Mouse (Mus musculus): Measurements from ENCODE around the gene Srrd.
"Not testable (repeated sequence)": the region's sequence is repeated elsewhere in the genome, so short reads cannot be mapped to it uniquely, and the experiment has no call there.

The Srrd gene

GRCm38 (mm10) chr5:112356322-112356721 is 13.5 kb upstream of the Srrd start:
- no peak for DNase-seq (ENCODE audit: low spot score)

GRCm38 (mm10) chr5:112355910-112356309 is 13.1 kb upstream of the Srrd start, which contains the start of gene Gm6583:
TSS of gene Gm6583 (minus strand) at chr5:112356033.
- no peak for DNase-seq (ENCODE audit: low spot score)

- no peak for DNase-seq (ENCODE audit: low spot score)
These were observed 12.7 kb upstream of the Srrd start for GRCm38 (mm10) chr5:112355493-112355892.

DNA sequence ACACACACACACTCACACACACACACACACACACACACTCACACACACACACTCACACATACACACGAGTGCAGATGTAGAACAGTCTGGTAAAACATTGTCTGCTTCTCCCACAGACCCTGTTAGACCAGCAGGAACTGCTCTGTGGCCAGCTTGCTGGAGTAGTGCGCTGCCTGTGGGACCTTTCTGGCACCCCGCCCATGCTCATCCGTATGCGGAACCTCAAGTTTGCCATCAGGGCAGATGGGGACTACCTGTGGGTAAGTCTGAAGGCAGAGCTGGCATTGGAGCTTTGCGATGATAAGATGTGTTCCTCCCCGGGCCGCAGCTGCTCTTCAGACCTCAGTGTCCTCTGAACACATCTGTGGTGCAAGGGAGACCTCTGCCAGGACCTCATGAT is 6.3 kb upstream of the Srrd start:
- no peak for DNase-seq (ENCODE audit: low spot score)

DNA sequence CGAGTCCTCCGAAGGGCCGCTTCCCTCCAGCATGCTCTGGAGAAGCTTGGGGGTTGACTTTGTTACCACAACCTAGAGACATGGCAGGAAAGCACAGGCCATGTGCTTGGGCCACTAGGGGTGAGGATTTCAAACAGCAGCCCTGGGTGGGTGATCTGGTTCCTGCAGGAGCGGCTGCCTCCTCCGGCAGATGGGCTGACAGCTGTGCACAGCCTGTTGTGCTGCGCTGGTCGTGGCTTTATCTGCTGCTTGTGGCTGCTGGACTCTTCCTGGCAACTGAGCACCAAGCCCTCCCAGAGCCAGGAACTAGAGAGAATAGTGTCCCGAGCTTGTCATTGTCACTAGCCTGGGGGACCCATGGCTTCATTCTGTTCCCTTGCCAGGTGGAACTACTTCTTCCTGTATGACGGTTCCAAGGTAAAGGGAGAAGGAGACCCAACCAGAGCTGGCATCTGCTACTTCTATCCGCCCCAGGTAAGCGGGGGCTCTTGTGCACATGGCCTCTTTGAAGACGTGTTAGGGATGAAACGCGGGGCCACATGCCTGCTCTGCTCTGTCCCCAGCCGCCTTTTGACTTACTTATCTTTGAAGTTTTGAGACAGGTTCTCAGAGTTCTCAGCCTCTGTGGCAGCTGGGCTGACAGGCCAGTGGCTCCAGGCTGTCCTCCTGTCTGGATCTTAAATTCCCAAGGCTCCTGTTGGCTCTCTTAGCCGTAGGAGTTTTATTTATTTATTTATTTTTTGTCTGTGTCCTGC is 3.5 kb upstream of the Srrd start:
- no peak for DNase-seq (ENCODE audit: low spot score)

DNA sequence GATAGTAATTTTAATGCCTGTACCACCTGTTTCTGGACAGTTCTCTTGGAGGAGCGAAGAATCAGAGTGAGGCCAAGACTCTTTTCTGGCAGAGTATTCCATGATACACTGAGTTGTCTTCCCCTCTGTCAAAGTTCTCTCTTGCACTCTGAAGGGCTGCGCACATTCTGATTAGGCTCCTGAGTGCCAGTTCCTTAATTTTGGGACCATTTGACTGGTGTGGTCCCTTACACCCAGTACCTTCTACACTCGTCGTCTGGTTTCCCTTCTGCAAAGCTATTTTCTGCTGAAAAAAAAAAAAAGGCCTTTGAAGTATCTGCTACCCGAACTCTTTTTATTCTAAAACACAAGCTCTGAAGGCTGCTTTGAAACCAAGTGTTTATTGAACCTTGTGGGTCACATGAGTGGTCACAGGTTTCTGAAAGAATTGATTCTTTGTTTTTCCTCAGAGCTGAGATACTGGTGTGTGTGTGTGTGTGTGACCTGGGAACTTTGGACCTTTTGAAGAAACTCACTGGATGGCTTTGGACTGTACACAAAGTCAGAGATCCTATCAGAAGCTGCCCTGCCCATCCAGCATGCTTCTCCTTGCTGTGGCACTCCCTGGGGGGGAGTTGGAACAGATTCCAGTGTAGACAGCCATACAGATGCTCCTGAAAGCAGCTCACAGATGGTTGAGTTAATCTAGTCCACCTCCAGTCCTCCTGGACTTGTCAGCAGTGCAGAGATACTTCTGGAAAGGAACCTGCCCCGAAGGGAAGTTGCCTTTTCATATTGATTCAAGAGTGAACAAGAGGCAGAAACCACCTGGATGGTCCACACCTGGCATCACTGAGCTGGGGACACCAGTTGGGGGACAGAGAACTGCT is 1.5 kb upstream of the Srrd start:
- no peak for DNase-seq (ENCODE audit: low spot score)

- peak; percentile 63 for DNase-seq (ENCODE audit: low spot score)
These were observed 360 bp upstream of the Srrd start for GRCm38 (mm10) chr5:112343205-112343595.

DNA sequence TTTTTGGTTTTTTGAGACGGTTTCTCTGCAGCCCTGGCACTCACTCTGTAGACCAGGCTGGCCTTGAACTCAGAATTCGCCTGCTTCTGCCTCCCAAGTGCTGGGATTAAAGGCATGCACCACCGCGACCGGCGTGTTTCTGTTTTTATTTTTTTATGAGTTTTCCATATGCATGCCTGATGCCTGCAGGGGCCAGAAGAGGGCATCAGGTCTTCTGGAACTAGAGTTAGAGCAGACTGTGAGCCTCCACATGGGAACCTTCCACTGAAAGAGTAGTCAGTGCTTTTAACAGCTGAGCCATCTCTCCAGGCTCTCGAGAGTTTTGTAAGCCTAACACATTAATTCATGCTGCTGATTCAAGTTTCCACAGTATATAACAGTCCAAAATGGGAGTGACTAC is 3.6 kb downstream of the Srrd start:
- peak; percentile 48 for DNase-seq (ENCODE audit: low spot score)

GRCm38 (mm10) chr5:112337004-112337403 is 5.8 kb downstream of the Srrd start:
- DNase-seq (ENCODE audit: low spot score): no peak

- no peak for DNase-seq (ENCODE audit: low spot score)
These were observed 7.4 kb downstream of the Srrd start for GRCm38 (mm10) chr5:112335473-112335872.

- DNase-seq (ENCODE audit: low spot score): no peak
These were observed 12.9 kb downstream of the Srrd start for GRCm38 (mm10) chr5:112329805-112330564.

DNA sequence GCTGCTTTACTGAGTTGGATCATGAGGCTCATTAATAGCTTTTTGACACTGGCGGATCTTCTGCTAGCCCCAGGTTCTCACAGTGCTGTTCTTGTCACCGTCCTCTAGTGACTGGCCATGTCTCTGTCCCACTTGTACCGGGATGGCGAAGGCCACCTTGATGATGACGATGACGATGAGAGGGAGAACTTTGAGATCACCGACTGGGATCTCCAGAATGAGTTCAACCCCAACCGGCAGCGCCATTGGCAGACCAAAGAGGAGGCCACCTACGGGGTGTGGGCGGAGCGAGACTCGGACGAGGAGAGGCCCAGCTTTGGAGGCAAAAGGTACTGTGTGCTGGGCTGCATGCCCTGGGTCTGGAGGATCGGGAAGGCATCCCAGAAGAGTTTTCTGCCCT is 15.0 kb downstream of the Srrd start:
- DNase-seq (ENCODE audit: low spot score): no peak

DNA sequence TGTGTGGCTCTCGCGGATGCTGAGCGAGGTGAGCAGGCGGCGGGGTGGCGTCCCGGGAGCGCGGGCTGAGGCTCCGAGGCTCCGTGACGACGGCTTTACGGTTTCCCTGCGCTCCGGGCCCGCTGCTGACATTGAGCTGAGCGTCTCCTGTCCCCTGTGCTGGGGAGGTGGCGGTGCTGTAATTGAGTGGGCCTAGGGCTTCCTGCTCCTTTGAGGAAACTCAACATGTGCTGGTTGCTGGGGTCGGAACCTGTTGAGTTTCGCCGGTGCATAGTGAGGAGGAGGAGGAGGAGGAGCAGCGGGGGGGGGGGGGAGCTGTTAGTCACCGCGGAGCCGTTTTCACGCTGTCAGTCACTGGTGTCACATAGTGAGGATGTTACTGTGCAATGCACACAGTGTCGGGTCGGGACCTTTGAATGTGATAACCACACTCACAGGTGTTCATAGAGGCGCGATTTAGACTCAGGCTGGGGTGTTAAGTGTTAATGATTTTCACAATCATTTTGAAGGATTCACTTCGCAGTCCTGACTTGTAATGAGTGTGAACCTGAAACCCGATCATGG is 16.3 kb downstream of the Srrd start:
- DNase-seq (ENCODE audit: low spot score): no peak

DNA sequence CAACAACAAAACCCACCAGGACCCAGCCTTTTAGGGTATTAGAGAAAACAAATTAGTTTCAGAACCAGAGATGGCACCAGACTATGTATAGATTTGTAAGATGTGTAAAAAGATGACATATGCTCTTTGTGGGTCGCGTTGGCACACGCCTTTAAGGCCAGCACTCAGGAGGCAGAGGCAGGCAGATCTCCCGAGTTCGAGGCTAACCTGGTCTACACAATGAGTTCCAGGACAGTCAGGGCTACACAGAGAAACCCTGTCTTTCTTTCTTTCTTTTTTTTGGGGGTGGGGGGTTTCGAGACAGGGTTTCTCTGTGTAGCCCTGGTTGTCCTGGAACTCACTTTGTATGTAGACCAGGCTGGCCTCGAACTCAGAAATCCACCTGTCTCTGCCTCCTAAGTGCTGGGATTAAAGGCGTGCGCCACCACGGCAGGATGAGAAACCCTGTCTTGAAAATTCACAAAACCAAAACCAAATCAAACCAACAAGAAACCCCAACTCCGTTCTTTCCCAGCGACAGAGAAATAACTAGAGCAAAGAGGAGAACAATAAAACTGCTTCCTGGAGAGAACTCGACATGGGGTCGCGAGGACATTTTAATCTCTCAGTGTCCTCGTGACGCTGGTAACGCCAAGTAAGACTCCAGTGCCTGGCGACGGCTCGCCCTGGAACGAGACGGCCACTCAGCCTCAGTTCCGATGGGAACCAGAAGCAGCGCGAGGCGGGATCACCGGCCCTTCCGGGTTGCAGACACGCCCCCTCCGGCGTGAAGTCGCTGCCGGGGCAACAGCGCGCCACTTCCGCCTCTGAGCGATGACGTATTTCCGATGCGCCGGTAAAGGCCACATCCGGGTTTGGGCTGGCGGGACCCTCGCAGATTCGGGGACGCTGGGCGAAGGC is 17.0 kb downstream of the Srrd start, which contains the start of gene Tfip11:
Tfip11 (plus strand) TSS at position 813 of the 900 bp plus-strand sequence.
- DNase-seq (ENCODE audit: low spot score): peak; percentile 95

GRCm38 (mm10) chr5:112324637-112325545 is 17.9 kb downstream of the Srrd start:
- peak; percentile 58 for DNase-seq (ENCODE audit: low spot score)

DNA sequence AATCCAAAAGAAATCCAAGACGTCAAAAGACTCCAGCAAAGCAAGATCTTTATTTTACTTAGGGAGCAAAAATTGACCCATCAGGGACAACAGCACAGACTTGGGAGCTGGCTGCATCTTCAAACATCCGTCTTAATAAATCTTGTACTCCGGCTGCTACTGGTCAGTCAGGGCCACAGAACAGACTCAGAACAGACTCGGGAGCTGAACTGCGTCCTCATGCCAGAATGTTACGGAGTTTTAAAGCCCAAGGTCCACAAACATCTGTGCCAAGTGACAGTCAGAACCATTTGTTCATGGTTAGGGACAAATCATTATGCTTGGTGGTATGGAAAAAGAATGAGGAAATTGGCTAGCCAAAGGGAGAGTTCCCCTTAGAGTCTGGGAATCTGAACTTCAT is 19.6 kb downstream of the Srrd start:
- no peak for DNase-seq (ENCODE audit: low spot score)

GRCm38 (mm10) chr5:112321376-112321775 is 21.5 kb downstream of the Srrd start:
- no peak for DNase-seq (ENCODE audit: low spot score)

GRCm38 (mm10) chr5:112320936-112321335 is 21.9 kb downstream of the Srrd start:
- DNase-seq (ENCODE audit: low spot score): peak; percentile 44

DNA sequence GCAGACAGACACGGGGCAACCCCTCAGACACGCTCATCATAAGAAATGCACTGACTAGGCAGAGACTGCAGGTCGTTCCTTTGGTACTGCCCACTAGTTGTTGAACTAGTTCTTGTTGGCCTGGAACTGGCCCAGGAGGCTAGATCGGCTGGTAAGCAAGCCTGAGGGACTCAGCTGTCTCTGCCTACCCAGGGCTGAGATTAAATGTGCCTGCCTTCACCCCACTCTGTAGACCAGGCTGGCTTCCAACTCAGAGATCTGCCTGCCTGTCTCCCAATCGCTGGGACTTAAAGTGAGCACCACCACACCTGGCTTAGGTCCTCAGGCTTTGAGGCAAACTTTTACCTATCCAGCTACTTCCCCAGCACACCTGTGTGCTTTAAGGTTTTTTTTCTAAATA is 22.5 kb downstream of the Srrd start:
- no peak for DNase-seq (ENCODE audit: low spot score)

DNA sequence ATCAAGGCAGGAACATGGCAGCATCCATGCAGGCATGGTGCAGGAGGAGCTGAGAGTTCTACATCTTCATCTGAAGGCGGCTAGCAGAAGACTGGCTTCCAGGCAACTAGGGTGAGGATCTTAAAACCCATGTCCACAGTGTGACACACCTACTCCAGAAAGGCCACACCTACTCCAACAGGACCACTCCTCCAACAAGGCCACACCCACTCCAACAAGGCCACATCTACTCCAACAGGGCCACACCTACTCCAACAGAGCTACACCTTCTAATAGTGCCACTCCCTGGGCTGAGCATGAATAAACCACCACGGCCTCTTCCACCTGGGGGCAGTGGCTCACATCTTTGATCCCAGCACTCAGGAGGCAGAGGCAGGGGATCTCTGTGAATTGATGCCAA is 23.5 kb downstream of the Srrd start:
- not testable (repeated sequence) for DNase-seq (ENCODE audit: low spot score)
